Mouse (Mus musculus) liver (tissue): ENCODE measurements around the gene Col6a6.
"Not testable (repeated sequence)": the region's sequence is repeated elsewhere in the genome, so short reads cannot be mapped to it uniquely, and the experiment has no call there.

ENCODE experiments used
- DNase-seq: peaks from one replicate; pipeline ENCODE4 v3.0.0-alpha.2; 2020; ENCODE audit warnings: mixed read lengths

Col6a6 gene

GRCm38 (mm10) chr9:105658216-105658615 lies 169.7 kb downstream of the Col6a6 start:
- no peak for DNase-seq

- DNase-seq: no peak
Measured at GRCm38 (mm10) chr9:105656189-105656588, 171.8 kb downstream of the Col6a6 start.

GRCm38 (mm10) chr9:105642460-105643371 lies 185.2 kb downstream of the Col6a6 start, which contains the start of gene Pik3r4:
Pik3r4 (plus strand) TSS chr9:105642978.
- DNase-seq: peak; percentile 77

- not testable (repeated sequence) for DNase-seq
Measured at GRCm38 (mm10) chr9:105641377-105641776, 186.6 kb downstream of the Col6a6 start.
